Mouse (Mus musculus): ENCODE results near the gene Ppp2r1b.

- no peak for TF ChIP-seq CTCF (IDR thresholded peaks at IDR 0.05; ENCODE audit: low read depth, low read length)
- no peak; the same call in 1 of the 2 replicates for TF ChIP-seq POLR2A (IDR thresholded peaks at IDR 0.05; ENCODE audit: borderline replicate concordance, low read depth, low read length)
These were observed 11.4 kb downstream of the Ppp2r1b start for GRCm38 (mm10) chr9:50856341-50857081.

Measured in bone marrow macrophage, adult 2 months (primary cell).